Mouse (Mus musculus) kidney, adult 2 months (tissue): ENCODE measurements around the gene Gm37240.

Experiments used
- CTCF ChIP-seq: fragments of 200-500 bp; conservative IDR thresholded peaks from 2 replicates; pipeline ENCODE4 v1.5.1; 2011; ENCODE audit warnings: low read depth, mild to moderate bottlenecking, control low read depth, low read length, moderate library complexity, mixed read lengths; ENCODE audit not compliant: insufficient read depth, insufficient read length
- POLR2A ChIP-seq: fragments of 200-500 bp; IDR thresholded peaks from one replicate; pipeline ENCODE4 v1.6.1; 2011; ENCODE audit warnings: low read depth, low read length, control low read depth

- TF ChIP-seq CTCF (no peak), POLR2A (no peak)
Observed at GRCm38 (mm10) chr3:85514700-85515099, 372.6 kb downstream of the Gm37240 start.
